Mouse (Mus musculus): Measurements from ENCODE around the gene Arhgef1. TPM values are rescaled to one million over a fixed set of nuclear protein-coding genes. Genes with fewer than 3 reads are reported as not detected.
"Not testable (repeated sequence)": the region's sequence is repeated elsewhere in the genome, so short reads cannot be mapped to it uniquely, and the experiment has no call there.

The Arhgef1 gene
- polyA plus RNA-seq, 1 experiment from 2014 or later, result 54.2 TPM

- Histone ChIP-seq H3K27me3 (no peaks in the 10 kb centered on the region), H3K36me3 (ENCODE audit: poor library complexity, severe bottlenecking) (peaks cover 42% of the 10 kb centered on the region), H3K27ac (no peak overlapping the region), H3K9ac (no peak overlapping the region), H3K4me1 (peaks cover 9% of the 10 kb centered on the region), H3K4me2 (no peak overlapping the region), H3K4me3 (no peak overlapping the region), H3K9me3 (replicated peaks) (no peaks in the 10 kb centered on the region)
- WGBS, result 76% methylated on average over 2 of the region's 2 CpGs
- ATAC-seq, result no peak
Observed at GRCm38 (mm10) chr7:24892125-24892583, 10.6 kb upstream of the Arhgef1 start.

- H3K9ac ChIP-seq; H3K9me3 ChIP-seq (replicated peaks); ATAC-seq; H3K27me3 ChIP-seq; H3K4me3 ChIP-seq; H3K36me3 ChIP-seq (ENCODE audit: poor library complexity, severe bottlenecking); H3K4me1 ChIP-seq; H3K27ac ChIP-seq; H3K4me2 ChIP-seq: not testable (repeated sequence)
- WGBS, result 91% methylated on average over 2 of the region's 2 CpGs
Observed at GRCm38 (mm10) chr7:24895749-24896148, 7.0 kb upstream of the Arhgef1 start.

GRCm38 (mm10) chr7:24896269-24896668 lies 6.4 kb upstream of the Arhgef1 start:
- H3K4me3 ChIP-seq, result no peak overlapping the region
- no peak overlapping the region for H3K4me2 ChIP-seq
- ATAC-seq, result no peak
- H3K36me3 ChIP-seq (ENCODE audit: poor library complexity, severe bottlenecking), result peaks cover 2% of the 10 kb centered on the region
- H3K9me3 ChIP-seq (replicated peaks), result no peaks in the 10 kb centered on the region
- no peak overlapping the region for H3K27ac ChIP-seq
- H3K4me1 ChIP-seq, result no peaks in the 10 kb centered on the region
- H3K9ac ChIP-seq, result no peak overlapping the region
- H3K27me3 ChIP-seq, result no peaks in the 10 kb centered on the region
- WGBS, result 77% methylated on average over 8 of the region's 8 CpGs

- Histone ChIP-seq H3K4me2 (no peak within 1 kb of the TSS), H3K4me3 (no peak within 1 kb of the TSS), H3K27ac (no peak within 1 kb of the TSS), H3K9ac (no peak within 1 kb of the TSS), H3K27me3 (no peaks in the 10 kb centered on the region), H3K36me3 (ENCODE audit: poor library complexity, severe bottlenecking) (no peaks in the 10 kb centered on the region), H3K4me1 (no peaks in the 10 kb centered on the region), H3K9me3 (replicated peaks) (no peaks in the 10 kb centered on the region)
- 85% methylated on average over 12 of the region's 12 CpGs for WGBS
- ATAC-seq, result no peak
Observed at GRCm38 (mm10) chr7:24897224-24897623, 5.5 kb upstream of the Arhgef1 start, which contains the start of gene Cd79a. TSS of gene Cd79a (plus strand) at chr7:24897381.

GRCm38 (mm10) chr7:24897959-24898358 lies 4.8 kb upstream of the Arhgef1 start:
- no peak overlapping the region for H3K4me2 ChIP-seq
- WGBS, result 84% methylated on average over 5 of the region's 5 CpGs
- no peaks in the 10 kb centered on the region for H3K4me1 ChIP-seq
- no peaks in the 10 kb centered on the region for H3K27me3 ChIP-seq
- no peaks in the 10 kb centered on the region for H3K36me3 ChIP-seq (ENCODE audit: poor library complexity, severe bottlenecking)
- no peaks in the 10 kb centered on the region for H3K9me3 ChIP-seq (replicated peaks)
- H3K9ac ChIP-seq, result no peak overlapping the region
- H3K4me3 ChIP-seq, result no peak overlapping the region
- no peak overlapping the region for H3K27ac ChIP-seq
- ATAC-seq, result no peak

GRCm38 (mm10) chr7:24901114-24901513 lies 1.6 kb upstream of the Arhgef1 start:
- Histone ChIP-seq H3K27me3 (no peaks in the 10 kb centered on the region), H3K4me2 (no peak overlapping the region), H3K4me1 (peaks cover 23% of the 10 kb centered on the region), H3K9me3 (replicated peaks) (no peaks in the 10 kb centered on the region), H3K36me3 (ENCODE audit: poor library complexity, severe bottlenecking) (no peaks in the 10 kb centered on the region), H3K4me3 (no peak overlapping the region), H3K27ac (no peak overlapping the region), H3K9ac (no peak overlapping the region)
- no peak for ATAC-seq
- 89% methylated on average over 6 of the region's 6 CpGs for WGBS

- peak overlapping the region; percentile 48; the same call in 1 of the 2 replicates for H3K27ac ChIP-seq
- H3K4me3 ChIP-seq, result no peak overlapping the region
- H3K36me3 ChIP-seq (ENCODE audit: poor library complexity, severe bottlenecking), result 0 out of 2 replicates have a peak, but pooled peaks cover 3% of the 10 kb centered on the region
- no peaks in the 10 kb centered on the region for H3K27me3 ChIP-seq
- no peaks in the 10 kb centered on the region for H3K9me3 ChIP-seq (replicated peaks)
- 74% methylated on average over 1 of the region's 1 CpGs for WGBS
- ATAC-seq, result no peak
- H3K4me2 ChIP-seq, result no peak overlapping the region
- no peak overlapping the region for H3K9ac ChIP-seq
- H3K4me1 ChIP-seq, result peaks cover 31% of the 10 kb centered on the region
Observed at GRCm38 (mm10) chr7:24901842-24902241, 870 bp upstream of the Arhgef1 start.

- H3K27me3 ChIP-seq, result no peaks in the 10 kb centered on the region
- 74% methylated on average over 2 of the region's 2 CpGs for WGBS
- H3K4me2 ChIP-seq, result peak overlapping the region; percentile 75
- no peak for ATAC-seq
- H3K27ac ChIP-seq, result peak overlapping the region; percentile 54
- peaks cover 35% of the 10 kb centered on the region for H3K4me1 ChIP-seq
- H3K36me3 ChIP-seq (ENCODE audit: poor library complexity, severe bottlenecking), result 0 out of 2 replicates have a peak, but pooled peaks cover 3% of the 10 kb centered on the region
- peak overlapping the region; percentile 66 for H3K4me3 ChIP-seq
- no peaks in the 10 kb centered on the region for H3K9me3 ChIP-seq (replicated peaks)
- H3K9ac ChIP-seq, result 0 out of 2 replicates have a peak overlapping the region, but pooled peaks have one; percentile 26
Observed at GRCm38 (mm10) chr7:24902264-24902629, 465 bp upstream of the Arhgef1 start.

- no peak overlapping the region for H3K27ac ChIP-seq
- no peak for ATAC-seq
- H3K9me3 ChIP-seq (replicated peaks), result no peaks in the 10 kb centered on the region
- H3K4me2 ChIP-seq, result peak overlapping the region; percentile 75
- peaks cover 12% of the 10 kb centered on the region for H3K36me3 ChIP-seq (ENCODE audit: poor library complexity, severe bottlenecking)
- WGBS, result 47% methylated on average over 10 of the region's 10 CpGs
- H3K4me3 ChIP-seq, result peak overlapping the region; percentile 66
- H3K9ac ChIP-seq, result peak overlapping the region; percentile 79
- no peaks in the 10 kb centered on the region for H3K27me3 ChIP-seq
- peaks cover 38% of the 10 kb centered on the region for H3K4me1 ChIP-seq
Observed at GRCm38 (mm10) chr7:24903444-24903825, 723 bp downstream of the Arhgef1 start.

- under 1% methylated on average over 30 of the region's 30 CpGs for WGBS
- Histone ChIP-seq H3K9ac (peak overlapping the region; percentile 85), H3K4me3 (peak overlapping the region; percentile 66), H3K27ac (peak overlapping the region; percentile 31; the same call in 1 of the 2 replicates), H3K27me3 (no peaks in the 10 kb centered on the region), H3K9me3 (replicated peaks) (no peaks in the 10 kb centered on the region), H3K4me2 (peak overlapping the region; percentile 75), H3K36me3 (ENCODE audit: poor library complexity, severe bottlenecking) (peaks cover 18% of the 10 kb centered on the region), H3K4me1 (peaks cover 38% of the 10 kb centered on the region)
- peak; percentile 99 for ATAC-seq
Observed at GRCm38 (mm10) chr7:24904070-24904483, 1.4 kb downstream of the Arhgef1 start.

- Histone ChIP-seq H3K4me2 (peak overlapping the region; percentile 75), H3K4me1 (peaks cover 38% of the 10 kb centered on the region), H3K27me3 (no peaks in the 10 kb centered on the region), H3K9ac (peak overlapping the region; percentile 85), H3K36me3 (ENCODE audit: poor library complexity, severe bottlenecking) (peaks cover 21% of the 10 kb centered on the region), H3K27ac (no peak overlapping the region), H3K9me3 (replicated peaks) (no peaks in the 10 kb centered on the region), H3K4me3 (peak overlapping the region; percentile 66)
- ATAC-seq, result no peak
- WGBS, result 16% methylated on average over 3 of the region's 3 CpGs
Observed at GRCm38 (mm10) chr7:24904936-24905335, 2.2 kb downstream of the Arhgef1 start.

- 52% methylated on average over 6 of the region's 6 CpGs for WGBS
- Histone ChIP-seq H3K9me3 (replicated peaks) (no peaks in the 10 kb centered on the region), H3K9ac (no peak overlapping the region; the same call in 1 of the 2 replicates), H3K27ac (no peak overlapping the region), H3K4me1 (peaks cover 38% of the 10 kb centered on the region), H3K27me3 (no peaks in the 10 kb centered on the region), H3K4me3 (no peak overlapping the region), H3K4me2 (no peak overlapping the region), H3K36me3 (ENCODE audit: poor library complexity, severe bottlenecking) (peaks cover 28% of the 10 kb centered on the region)
- no peak for ATAC-seq
Observed at GRCm38 (mm10) chr7:24906551-24906950, 3.8 kb downstream of the Arhgef1 start.

- H3K9me3 ChIP-seq (replicated peaks), result no peaks in the 10 kb centered on the region
- peaks cover 38% of the 10 kb centered on the region for H3K4me1 ChIP-seq
- no peak overlapping the region for H3K27ac ChIP-seq
- no peak overlapping the region for H3K9ac ChIP-seq
- peaks cover 35% of the 10 kb centered on the region for H3K36me3 ChIP-seq (ENCODE audit: poor library complexity, severe bottlenecking)
- no peak overlapping the region for H3K4me2 ChIP-seq
- no peak for ATAC-seq
- no peak overlapping the region for H3K4me3 ChIP-seq
- H3K27me3 ChIP-seq, result no peaks in the 10 kb centered on the region
- 43% methylated on average over 13 of the region's 13 CpGs for WGBS
Observed at GRCm38 (mm10) chr7:24907211-24907748, 4.6 kb downstream of the Arhgef1 start.

Data from forebrain, embryonic 13.5 days (tissue).